Mouse (Mus musculus): ENCODE data around the gene Vcam1. TPM values are rescaled to one million over a fixed set of nuclear protein-coding genes. Genes with fewer than 3 reads are reported as not detected.

Vcam1 gene
- polyA plus RNA-seq, 1 experiment from 2014 or later, result 49.2 TPM

GRCm38 (mm10) chr3:116100850-116101249, 28.6 kb downstream of the Vcam1 start:
- ATAC-seq (ENCODE audit: low FRiP score), result no peak
- Histone ChIP-seq H3K9me3 (no peaks in the 10 kb centered on the region), H3K4me2 (no peak overlapping the region), H3K27me3 (no peaks in the 10 kb centered on the region), H3K4me3 (no peak overlapping the region), H3K9ac (no peak overlapping the region), H3K36me3 (no peaks in the 10 kb centered on the region), H3K4me1 (replicated peaks) (peaks cover 8% of the 10 kb centered on the region; the same call in 1 of the 2 replicates), H3K27ac (no peak overlapping the region)
- 72% methylated on average over 1 of the region's 1 CpGs for WGBS

DNA sequence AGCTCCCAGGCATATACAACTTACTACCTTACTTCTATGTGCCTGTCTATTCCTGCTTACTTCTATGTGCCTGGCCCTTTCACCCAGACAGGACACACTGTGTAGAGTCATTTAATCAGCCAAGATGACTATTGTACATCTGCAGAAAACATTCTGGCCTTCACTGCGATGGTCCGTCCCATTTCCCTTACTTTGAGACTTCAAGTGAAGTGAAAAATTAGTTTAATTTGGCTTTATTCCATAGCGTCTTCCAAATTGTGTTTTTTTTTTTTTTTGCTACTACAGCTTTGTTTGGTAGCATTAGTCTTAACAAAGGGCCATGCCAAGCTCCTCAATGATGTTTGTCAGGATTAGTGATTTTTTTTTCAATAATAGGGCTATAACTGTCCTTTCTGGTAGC, 33.6 kb downstream of the Vcam1 start:
- Histone ChIP-seq H3K4me2 (no peak overlapping the region), H3K9me3 (peaks cover 5% of the 10 kb centered on the region), H3K36me3 (no peaks in the 10 kb centered on the region), H3K27ac (no peak overlapping the region), H3K4me1 (replicated peaks) (no peaks in the 10 kb centered on the region), H3K9ac (no peak overlapping the region), H3K4me3 (no peak overlapping the region), H3K27me3 (no peaks in the 10 kb centered on the region)
- WGBS, result 80% methylated on average over 3 of the region's 3 CpGs
- no peak for ATAC-seq (ENCODE audit: low FRiP score)

DNA sequence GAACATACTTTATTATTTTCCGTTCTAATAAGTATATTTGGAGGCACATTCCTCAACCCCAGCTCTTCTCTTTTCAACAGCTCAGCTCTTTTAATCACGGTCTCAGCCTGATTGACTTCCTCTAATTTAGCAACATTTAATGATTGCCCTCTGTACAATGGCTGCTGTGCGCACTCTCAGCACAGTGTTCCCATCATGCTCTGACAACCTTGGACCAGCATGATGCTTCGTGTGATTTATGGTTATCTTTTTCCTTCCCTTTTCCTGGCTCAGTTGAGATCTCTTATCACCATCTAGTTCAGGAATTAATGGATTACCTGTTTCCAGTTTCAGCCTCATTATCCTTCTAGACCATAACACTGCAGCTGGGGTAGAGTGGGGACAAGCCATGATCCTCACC, 34.2 kb downstream of the Vcam1 start:
- H3K4me1 ChIP-seq (replicated peaks), result no peaks in the 10 kb centered on the region
- no peak overlapping the region for H3K4me3 ChIP-seq
- WGBS, result 73% methylated on average over 4 of the region's 4 CpGs
- no peak for ATAC-seq (ENCODE audit: low FRiP score)
- H3K27me3 ChIP-seq, result no peaks in the 10 kb centered on the region
- no peak overlapping the region for H3K27ac ChIP-seq
- no peak overlapping the region for H3K9ac ChIP-seq
- H3K4me2 ChIP-seq, result no peak overlapping the region
- no peaks in the 10 kb centered on the region for H3K36me3 ChIP-seq
- H3K9me3 ChIP-seq, result peaks cover 5% of the 10 kb centered on the region

DNA sequence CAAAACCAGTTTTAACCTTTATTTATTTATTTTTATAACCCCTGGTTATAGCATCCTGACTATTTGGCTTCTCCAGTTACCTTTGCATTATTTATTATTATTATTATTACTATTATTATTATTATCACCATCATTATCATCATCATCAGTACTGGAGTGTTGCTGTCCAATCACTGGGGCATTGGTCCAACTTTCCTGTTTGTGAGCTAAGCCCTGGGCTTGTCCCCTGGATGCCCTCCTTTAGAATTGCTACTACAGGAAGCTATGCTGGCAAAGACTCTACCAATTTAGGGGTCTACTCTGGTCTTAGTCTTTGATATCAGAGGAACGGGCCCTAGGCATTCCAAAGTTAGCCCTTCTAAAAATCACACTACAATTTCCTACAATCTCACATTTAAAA, 34.6 kb downstream of the Vcam1 start:
- H3K4me3 ChIP-seq, result no peak overlapping the region
- H3K9ac ChIP-seq, result no peak overlapping the region
- no peak overlapping the region for H3K4me2 ChIP-seq
- ATAC-seq (ENCODE audit: low FRiP score), result no peak
- no peak overlapping the region for H3K27ac ChIP-seq
- no peaks in the 10 kb centered on the region for H3K4me1 ChIP-seq (replicated peaks)
- 97% methylated on average over 1 of the region's 1 CpGs for WGBS
- H3K36me3 ChIP-seq, result no peaks in the 10 kb centered on the region
- peaks cover 5% of the 10 kb centered on the region for H3K9me3 ChIP-seq
- no peaks in the 10 kb centered on the region for H3K27me3 ChIP-seq

- Histone ChIP-seq H3K4me1 (replicated peaks) (no peaks in the 10 kb centered on the region), H3K36me3 (no peaks in the 10 kb centered on the region), H3K4me3 (no peak overlapping the region), H3K9ac (no peak overlapping the region), H3K9me3 (peaks cover 5% of the 10 kb centered on the region), H3K4me2 (no peak overlapping the region), H3K27ac (no peak overlapping the region), H3K27me3 (no peaks in the 10 kb centered on the region)
- no peak for ATAC-seq (ENCODE audit: low FRiP score)
- 87% methylated on average over 2 of the region's 2 CpGs for WGBS
Measured at GRCm38 (mm10) chr3:116094288-116094687, 35.2 kb downstream of the Vcam1 start.

DNA sequence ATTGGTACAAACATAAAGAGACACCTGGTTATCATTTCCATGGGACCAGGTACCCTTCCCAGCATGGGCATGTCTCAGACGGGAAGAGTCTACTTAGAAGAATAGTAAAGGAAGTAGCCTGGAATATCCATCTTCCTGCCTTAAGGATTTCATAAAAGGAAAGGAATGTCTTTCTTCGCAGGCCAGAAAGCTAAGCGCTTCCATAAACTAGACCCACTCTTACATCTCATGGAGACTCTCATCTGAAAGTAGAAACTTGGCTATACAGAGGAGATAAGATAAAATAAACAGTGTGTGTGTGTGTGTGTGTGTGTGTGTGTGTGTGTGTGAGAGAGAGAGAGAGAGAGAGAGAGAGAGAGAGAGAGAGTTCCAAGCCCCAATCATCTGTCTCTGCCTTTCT, 36.9 kb downstream of the Vcam1 start:
- Histone ChIP-seq H3K36me3 (no peaks in the 10 kb centered on the region), H3K4me3 (no peak overlapping the region), H3K4me1 (replicated peaks) (no peaks in the 10 kb centered on the region), H3K27ac (no peak overlapping the region), H3K9ac (no peak overlapping the region), H3K9me3 (peaks cover 5% of the 10 kb centered on the region), H3K27me3 (no peaks in the 10 kb centered on the region), H3K4me2 (no peak overlapping the region)
- WGBS, result 85% methylated on average over 3 of the region's 3 CpGs
- no peak for ATAC-seq (ENCODE audit: low FRiP score)

GRCm38 (mm10) chr3:116091706-116092105, 37.8 kb downstream of the Vcam1 start:
- H3K27me3 ChIP-seq, result no peaks in the 10 kb centered on the region
- WGBS, result 95% methylated on average over 5 of the region's 5 CpGs

DNA sequence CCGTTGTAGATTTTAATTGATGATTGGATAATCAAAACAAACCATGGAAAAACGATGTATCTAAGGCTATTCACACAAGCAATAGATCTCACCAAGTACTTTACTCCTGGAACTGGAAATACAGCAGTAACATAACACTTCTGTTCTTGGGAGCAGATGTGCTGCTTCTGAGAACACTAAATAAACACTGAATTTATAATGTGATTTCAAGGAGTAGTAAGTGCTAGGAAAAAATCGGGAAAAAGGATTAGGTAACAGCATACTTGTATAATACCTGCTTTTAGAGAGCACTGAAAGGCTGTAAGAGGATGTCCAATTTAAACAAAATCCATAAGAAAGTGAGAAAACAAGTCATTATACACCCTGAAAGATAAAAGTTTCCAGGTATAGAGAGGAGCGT, 43.5 kb downstream of the Vcam1 start:
- Histone ChIP-seq H3K27ac (no peak overlapping the region), H3K9me3 (no peaks in the 10 kb centered on the region; the same call in 1 of the 2 replicates), H3K4me1 (replicated peaks) (no peaks in the 10 kb centered on the region), H3K4me3 (no peak overlapping the region), H3K36me3 (no peaks in the 10 kb centered on the region), H3K27me3 (no peaks in the 10 kb centered on the region), H3K4me2 (no peak overlapping the region), H3K9ac (no peak overlapping the region)
- 86% methylated on average over 4 of the region's 4 CpGs for WGBS
- no peak for ATAC-seq (ENCODE audit: low FRiP score)

More at GRCm38 (mm10) chr3:116091706-116092105, 37.8 kb downstream of the Vcam1 start:
- Histone ChIP-seq H3K9ac (no peak overlapping the region), H3K27ac (no peak overlapping the region), H3K9me3 (peaks cover 5% of the 10 kb centered on the region), H3K4me3 (no peak overlapping the region), H3K4me1 (replicated peaks) (no peaks in the 10 kb centered on the region), H3K36me3 (no peaks in the 10 kb centered on the region), H3K4me2 (no peak overlapping the region)
- no peak for ATAC-seq (ENCODE audit: low FRiP score)

GRCm38 (mm10) chr3:116080939-116081676, 48.4 kb downstream of the Vcam1 start:
- H3K4me1 ChIP-seq (replicated peaks), result no peaks in the 10 kb centered on the region
- no peaks in the 10 kb centered on the region for H3K27me3 ChIP-seq
- H3K4me3 ChIP-seq, result no peak overlapping the region
- ATAC-seq (ENCODE audit: low FRiP score), result no peak
- H3K9ac ChIP-seq, result no peak overlapping the region
- no peak overlapping the region for H3K4me2 ChIP-seq
- 69% methylated on average over 7 of the region's 7 CpGs for WGBS
- H3K9me3 ChIP-seq, result no peaks in the 10 kb centered on the region
- H3K27ac ChIP-seq, result no peak overlapping the region
- H3K36me3 ChIP-seq, result no peaks in the 10 kb centered on the region

DNA sequence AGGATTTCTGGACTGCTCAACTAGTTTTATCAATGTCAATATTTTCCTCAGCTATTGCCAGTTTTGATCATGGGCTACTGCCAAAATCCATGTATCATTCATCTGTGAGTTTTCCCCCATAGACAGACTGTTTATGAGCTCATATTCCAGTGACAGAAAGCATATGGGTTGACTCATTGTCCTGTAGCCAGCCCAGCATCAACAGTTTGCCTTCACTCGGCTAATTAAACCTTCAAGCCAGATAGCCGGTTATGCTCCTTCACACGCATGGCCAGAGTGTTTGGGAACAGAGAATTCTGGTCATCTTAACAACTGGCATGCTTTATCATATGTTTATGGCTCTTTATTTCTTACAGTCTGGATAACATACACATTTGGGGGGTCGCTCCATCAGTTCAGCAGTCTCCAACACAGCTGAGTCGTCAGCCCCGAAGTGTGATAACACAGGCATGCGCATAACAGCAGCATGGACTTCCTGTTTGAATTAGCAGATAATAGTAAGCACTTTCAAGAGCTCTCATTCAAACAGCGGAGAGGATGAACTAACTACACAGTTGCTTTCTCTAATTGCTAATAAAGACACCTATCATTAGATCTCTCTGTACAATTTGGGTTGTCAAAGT, 49.2 kb downstream of the Vcam1 start:
- no peak overlapping the region for H3K4me2 ChIP-seq
- no peaks in the 10 kb centered on the region for H3K36me3 ChIP-seq
- no peaks in the 10 kb centered on the region for H3K27me3 ChIP-seq
- no peak overlapping the region for H3K27ac ChIP-seq
- H3K4me3 ChIP-seq, result no peak overlapping the region
- WGBS, result 87% methylated on average over 8 of the region's 8 CpGs
- H3K9me3 ChIP-seq, result no peaks in the 10 kb centered on the region
- ATAC-seq (ENCODE audit: low FRiP score), result no peak
- no peak overlapping the region for H3K9ac ChIP-seq
- H3K4me1 ChIP-seq (replicated peaks), result no peaks in the 10 kb centered on the region

DNA sequence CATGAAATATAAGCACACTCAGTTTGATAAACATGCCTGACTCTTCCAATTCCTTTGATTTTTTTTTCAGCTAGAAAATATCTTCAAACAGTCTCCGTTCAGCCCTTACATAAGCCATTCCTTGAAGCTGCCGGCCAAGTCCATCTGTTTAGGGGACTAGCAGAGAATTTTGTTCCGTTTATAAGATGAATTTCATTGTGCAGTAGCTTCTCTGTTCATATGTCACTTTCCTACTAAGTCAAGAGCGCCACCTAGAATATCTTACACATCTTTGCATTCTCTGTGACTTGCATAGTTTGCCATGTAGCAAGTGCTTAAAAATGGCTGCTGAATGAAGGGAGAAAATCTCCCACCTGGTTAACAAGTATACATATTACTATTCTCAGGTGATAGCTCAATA, 51.0 kb downstream of the Vcam1 start:
- WGBS, result 86% methylated on average over 4 of the region's 4 CpGs
- Histone ChIP-seq H3K9me3 (no peaks in the 10 kb centered on the region), H3K36me3 (no peaks in the 10 kb centered on the region), H3K4me3 (no peak overlapping the region), H3K27ac (no peak overlapping the region), H3K4me2 (no peak overlapping the region), H3K4me1 (replicated peaks) (no peaks in the 10 kb centered on the region), H3K9ac (no peak overlapping the region), H3K27me3 (no peaks in the 10 kb centered on the region)
- ATAC-seq (ENCODE audit: low FRiP score), result no peak

DNA sequence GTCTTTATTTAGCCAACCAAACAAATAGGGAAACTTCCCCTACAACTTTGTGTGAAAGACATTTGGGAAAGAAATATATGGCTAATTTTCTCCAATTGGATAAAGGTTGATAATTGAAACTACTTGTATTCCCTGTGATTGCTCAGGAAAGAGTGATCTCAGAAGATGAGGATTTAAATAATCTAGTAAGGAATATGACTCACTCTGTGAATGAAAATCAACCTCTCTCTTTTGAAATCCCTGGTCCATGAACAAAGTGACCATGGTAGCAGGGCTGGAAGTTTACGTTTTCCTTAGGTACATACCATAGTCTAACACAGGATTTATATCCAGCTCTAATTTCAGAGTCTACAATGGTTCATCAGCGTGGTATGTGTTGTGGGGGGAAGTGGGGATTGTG, 52.7 kb downstream of the Vcam1 start:
- 89% methylated on average over 2 of the region's 2 CpGs for WGBS
- no peak overlapping the region for H3K27ac ChIP-seq
- no peak overlapping the region for H3K4me3 ChIP-seq
- H3K9ac ChIP-seq, result no peak overlapping the region
- no peak overlapping the region for H3K4me2 ChIP-seq
- no peak for ATAC-seq (ENCODE audit: low FRiP score)
- no peaks in the 10 kb centered on the region for H3K36me3 ChIP-seq
- no peaks in the 10 kb centered on the region for H3K4me1 ChIP-seq (replicated peaks)
- no peaks in the 10 kb centered on the region for H3K9me3 ChIP-seq
- no peaks in the 10 kb centered on the region for H3K27me3 ChIP-seq

GRCm38 (mm10) chr3:116072584-116072983, 56.9 kb downstream of the Vcam1 start:
- Histone ChIP-seq H3K4me2 (no peak overlapping the region), H3K4me3 (no peak overlapping the region), H3K4me1 (replicated peaks) (no peaks in the 10 kb centered on the region), H3K9ac (no peak overlapping the region), H3K27ac (no peak overlapping the region), H3K36me3 (no peaks in the 10 kb centered on the region), H3K27me3 (no peaks in the 10 kb centered on the region), H3K9me3 (no peaks in the 10 kb centered on the region)
- no peak for ATAC-seq (ENCODE audit: low FRiP score)
- 89% methylated on average over 2 of the region's 2 CpGs for WGBS
